Mouse (Mus musculus) urinary bladder, postnatal 36 days (tissue): Measurements from ENCODE around the gene Sdr39u1.

Experiments
- DNase-seq, 2 experiments: peaks; one replicate each; pipeline ENCODE4 v3.0.0; 2022; ENCODE audit warnings: low spot score in 2 of 2, mixed read lengths in 1 of 2

The Sdr39u1 gene

GRCm38 (mm10) chr14:55899701-55900413 is at the start of gene Sdr39u1:
Gene Sdr39u1 (minus strand): TSS chr14:55900293.
- DNase-seq, result peak; percentile 69 to 84

- no peak for DNase-seq
Measured at GRCm38 (mm10) chr14:55946269-55946969, 46.3 kb upstream of the Sdr39u1 start.

- DNase-seq, result no peak
Measured at GRCm38 (mm10) chr14:55944575-55944974, 44.5 kb upstream of the Sdr39u1 start, which contains the start of gene Cma1. Gene Cma1 (minus strand): TSS chr14:55944675.

DNA sequence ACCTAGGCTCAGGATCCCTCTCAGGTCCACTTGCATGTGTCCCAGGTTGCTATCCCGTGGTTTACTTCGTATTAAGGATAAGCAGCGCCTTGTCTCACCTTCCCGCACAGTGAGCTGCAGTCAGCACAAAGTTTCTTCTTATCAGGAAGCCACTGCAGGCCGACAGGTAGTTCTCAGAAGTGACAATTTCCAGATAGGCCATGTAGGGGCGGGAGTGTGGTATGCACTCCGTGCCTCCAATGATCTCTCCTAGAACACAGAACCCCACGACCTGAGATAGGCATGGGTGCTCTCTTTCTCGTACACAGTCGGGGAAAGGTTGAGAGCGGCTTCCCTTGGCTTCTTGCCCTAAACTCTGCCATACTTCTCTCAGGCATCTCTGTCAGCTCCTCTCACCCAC is 43.5 kb upstream of the Sdr39u1 start:
- no peak for DNase-seq

GRCm38 (mm10) chr14:55940070-55940800 is 40.1 kb upstream of the Sdr39u1 start:
- no peak for DNase-seq

GRCm38 (mm10) chr14:55933586-55933985 is 33.5 kb upstream of the Sdr39u1 start:
- DNase-seq, result peak in 1 of 2 experiments; percentile 5

GRCm38 (mm10) chr14:55929263-55929997 is 29.3 kb upstream of the Sdr39u1 start:
- no peak for DNase-seq

DNA sequence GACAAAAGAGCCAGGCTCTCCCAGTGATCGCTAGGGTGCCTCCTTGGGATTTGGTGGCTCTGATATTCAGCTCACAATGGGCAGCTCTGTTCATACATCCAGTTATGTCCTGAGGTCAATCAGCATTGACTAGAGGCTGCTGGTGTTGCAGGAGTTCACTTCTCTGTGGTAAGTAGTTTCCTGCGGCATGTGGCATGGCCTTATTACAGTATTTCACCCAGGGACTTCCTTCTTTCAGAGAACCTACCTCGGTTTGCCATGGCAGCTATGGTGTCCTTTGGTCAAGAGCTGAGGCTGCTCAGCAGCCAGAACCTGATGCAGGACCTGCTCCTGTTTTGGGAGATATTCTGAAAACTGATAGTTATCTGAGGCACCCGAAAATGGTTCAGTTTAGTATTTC is 26.8 kb upstream of the Sdr39u1 start:
- DNase-seq, result no peak

- no peak for DNase-seq
Measured at GRCm38 (mm10) chr14:55922475-55923232, 22.6 kb upstream of the Sdr39u1 start.

DNA sequence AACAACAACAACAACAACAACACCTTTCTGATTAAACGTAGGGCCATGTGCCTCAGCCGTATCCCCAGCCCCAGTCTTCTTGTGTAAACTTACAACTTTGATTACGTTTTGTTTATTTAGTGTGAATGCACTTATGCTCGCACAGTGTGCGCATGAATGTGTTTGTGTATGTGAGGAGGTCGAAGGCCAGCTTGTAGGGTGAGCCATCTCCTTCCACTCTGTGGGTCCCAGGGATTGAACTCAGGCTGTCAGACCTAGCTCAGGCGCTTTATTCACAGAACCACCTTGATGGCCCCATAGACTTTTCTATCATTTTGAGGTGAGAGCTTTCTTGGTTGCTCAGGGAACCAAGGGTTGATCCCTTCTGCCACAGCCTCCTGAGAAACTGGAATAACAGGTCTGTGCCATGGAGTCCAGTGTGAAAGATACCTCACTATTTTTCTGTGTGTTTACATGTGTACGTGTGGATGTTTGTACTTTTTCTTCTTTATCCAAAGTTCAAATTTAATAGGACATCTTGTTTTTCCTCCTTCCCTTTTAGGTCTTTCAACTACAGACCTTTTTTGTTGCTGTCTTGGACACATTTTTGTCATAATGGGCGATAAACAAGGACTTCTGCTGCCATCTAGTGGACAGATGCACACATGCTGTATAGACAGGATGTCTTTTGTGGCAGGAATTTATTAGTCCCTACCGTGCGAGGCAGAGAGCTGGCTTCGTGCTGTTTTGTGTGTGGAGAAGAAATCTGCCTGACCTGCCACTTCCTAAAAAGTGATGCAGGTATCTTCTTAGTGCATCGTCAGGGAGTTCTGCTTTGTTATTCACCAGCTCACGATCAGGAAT is 18.4 kb upstream of the Sdr39u1 start:
- DNase-seq, result peak; percentile 41 to 55

- no peak for DNase-seq
Measured at GRCm38 (mm10) chr14:55913406-55913805, 13.3 kb upstream of the Sdr39u1 start.

DNA sequence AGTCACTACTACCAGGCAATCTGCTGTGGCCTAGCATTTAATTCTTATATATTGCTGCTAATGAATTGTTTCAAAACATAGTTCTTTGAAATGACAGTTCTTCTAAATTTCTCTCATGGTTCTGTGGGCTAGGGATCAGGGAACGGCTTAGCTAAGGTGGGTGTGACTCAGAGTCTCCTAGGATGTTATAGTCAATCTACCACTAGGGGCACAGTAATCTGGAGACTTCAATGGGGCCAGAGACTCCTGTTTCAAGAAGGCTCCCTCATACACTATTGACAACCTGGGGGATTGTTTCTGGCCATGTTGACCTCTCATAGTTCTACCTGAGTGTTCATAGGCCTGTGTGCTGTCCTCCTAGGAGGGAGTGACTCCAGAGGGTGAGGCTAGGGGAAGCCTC is 5.4 kb upstream of the Sdr39u1 start:
- DNase-seq, result no peak

DNA sequence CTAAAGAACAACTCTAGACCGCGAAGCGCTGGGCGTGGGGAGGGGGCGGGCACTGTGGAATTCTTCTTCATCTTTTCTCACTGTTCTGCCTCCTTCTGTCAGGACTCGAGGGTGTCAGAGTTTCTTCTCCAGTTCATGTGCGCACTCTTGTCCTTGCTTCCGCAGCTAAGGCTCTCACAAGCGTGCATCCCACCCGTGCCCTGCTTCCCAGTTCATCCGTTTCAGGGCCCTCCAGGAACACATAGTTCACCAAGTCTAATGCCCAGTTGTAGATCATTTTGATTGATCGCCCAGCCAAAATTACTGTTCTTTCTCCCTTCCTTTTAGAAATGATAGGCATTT is 292 bp upstream of the Sdr39u1 start:
- DNase-seq, result no peak

DNA sequence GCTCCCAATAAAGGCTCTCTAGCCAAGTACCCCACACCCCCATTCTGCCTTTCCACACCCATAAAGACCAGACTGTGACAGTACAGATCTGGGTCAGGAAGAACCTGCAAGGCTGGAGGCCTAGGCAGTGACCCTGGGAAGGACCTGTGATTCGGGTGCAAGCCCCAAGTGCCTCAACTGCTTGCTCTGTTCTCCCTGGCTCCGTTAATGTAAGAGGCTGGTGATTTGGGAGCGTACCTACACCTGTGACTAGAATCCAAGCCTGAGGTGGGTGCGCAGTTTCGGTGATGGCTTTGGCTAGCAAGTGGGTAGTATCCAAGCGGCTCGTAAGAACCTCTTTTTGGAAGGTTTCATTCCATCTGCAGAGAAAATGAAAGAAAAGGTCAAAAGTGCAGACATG is 1.1 kb downstream of the Sdr39u1 start:
- no peak for DNase-seq

DNA sequence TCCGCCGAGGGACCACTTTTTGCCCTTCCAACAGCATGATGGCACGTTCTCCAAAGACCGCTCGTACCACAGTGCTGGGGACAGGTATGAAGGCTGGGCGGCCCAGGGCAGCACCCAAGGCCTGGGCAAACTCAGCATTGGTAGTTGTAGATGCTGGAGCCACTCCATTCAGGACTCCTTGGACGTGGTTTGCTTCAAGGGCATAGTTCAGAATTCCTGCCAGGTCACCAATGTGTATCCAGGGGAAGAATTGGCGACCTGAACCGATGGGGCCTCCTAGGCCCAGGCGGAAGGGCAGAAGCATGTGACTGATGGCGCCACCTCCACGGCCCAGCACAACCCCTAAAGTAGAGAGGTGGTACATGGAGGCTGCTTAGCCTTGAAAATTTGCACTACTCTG is 2.4 kb downstream of the Sdr39u1 start:
- DNase-seq, result no peak

DNA sequence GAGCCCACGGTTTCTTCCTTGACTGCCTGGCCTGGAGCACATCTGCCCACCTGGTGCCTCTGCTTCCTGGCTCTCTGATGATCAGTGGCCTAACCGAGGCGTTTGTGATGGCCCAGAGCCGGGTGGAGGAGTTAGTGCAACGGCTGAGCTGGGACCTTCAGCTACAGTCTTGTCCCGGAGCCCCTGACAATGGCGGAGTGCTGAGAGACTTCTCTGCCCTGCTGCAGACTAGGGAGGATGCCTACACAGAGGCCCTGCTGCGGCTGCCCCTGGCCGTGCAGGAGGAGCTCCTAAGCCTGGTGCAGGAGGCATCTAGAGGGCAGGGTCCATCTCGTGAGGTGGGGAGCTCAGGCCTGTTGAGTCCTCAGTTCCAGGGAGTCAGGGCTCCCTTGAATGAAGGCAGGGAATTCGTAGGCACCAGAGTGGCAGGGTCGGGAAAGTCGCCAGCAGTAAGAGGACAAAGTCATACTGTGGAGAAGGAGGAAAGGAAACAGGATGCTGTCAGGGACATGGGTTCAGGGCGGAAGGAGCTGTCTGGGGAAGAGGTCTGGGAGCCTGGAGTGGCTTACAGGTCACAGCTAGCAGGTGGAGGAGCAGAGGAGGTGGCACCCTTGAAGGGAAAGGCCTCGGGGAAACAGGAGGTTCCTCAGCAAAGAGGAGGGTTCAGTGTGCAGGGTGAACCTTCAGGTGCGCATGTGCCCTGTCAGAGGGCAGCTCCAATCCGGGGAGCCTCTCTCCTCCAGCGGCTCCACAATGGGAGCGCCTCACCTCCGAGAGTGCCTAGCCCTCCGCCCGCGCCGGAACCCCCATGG is 13.3 kb downstream of the Sdr39u1 start:
- DNase-seq, result no peak

DNA sequence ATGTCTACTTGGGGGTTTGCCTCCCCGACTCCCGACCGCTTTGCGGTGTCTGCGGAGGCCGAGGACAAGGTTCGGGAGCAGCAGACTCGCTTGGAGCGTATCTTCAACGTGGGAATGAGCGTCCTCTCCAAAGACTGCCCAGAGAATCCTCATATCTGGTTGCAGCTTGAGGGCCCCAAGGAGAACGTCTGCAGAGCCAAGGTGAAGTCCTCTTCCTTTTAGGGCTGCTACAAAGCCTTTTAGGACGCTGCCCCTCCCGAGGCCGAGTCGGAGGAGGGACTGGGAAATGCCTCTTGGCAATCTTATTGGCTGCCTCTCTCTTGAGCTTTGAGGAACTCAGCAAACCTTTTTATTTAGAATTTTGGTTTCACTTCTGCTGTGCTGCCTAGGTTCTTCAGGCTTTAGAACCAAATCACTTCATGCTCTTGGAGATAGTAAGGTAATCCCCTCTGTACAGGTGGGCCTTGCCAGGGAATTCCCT is 14.3 kb downstream of the Sdr39u1 start:
- DNase-seq, result peak; percentile 46 to 71

DNA sequence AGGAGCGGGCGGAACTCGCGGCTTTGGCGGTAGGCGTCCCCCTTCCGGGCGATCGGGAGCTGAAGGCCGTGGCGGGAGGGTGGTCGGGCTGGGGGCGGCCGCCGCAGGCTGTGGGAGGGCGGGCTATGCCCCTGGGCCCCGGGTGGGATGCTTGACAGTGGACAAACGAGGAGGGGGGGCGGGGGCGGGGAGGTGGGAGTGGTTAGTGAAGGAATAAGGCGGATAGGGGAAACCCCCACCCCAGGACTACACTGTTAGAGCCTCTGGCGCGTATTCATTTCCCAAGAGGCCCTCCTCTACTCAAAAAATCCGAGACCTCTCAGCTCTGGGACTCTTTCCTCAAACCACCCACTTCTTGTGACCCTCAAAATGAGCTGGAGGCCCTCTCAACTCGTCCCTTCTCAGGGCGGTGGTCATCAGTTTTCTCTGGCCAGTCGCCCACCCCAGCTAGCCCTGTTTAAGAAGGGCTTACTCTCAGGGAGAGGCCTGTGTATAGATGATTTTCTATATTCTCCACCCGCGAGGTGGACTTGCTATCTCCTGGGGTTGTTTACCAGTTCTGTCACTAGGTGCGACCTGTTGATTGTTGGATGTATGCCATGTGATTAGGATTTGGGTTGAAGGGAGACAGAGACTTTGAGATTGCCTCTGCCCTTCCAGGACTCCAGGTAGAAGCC is 14.8 kb downstream of the Sdr39u1 start:
- DNase-seq, result no peak

GRCm38 (mm10) chr14:55884713-55885113 is 15.4 kb downstream of the Sdr39u1 start, which contains the start of gene Khnyn:
Gene Khnyn (plus strand): TSS chr14:55884947.
- DNase-seq, result peak; percentile 85 to 92
